Mouse (Mus musculus) intestine, embryonic 16.5 days (tissue): ENCODE results near the gene G0s2. TPM values are rescaled to one million over a fixed set of nuclear protein-coding genes. Genes with fewer than 3 reads are reported as not detected.
"Not testable (repeated sequence)": the region's sequence is repeated elsewhere in the genome, so short reads cannot be mapped to it uniquely, and the experiment has no call there.

Experiments
- ATAC-seq: fragments of 200-750 bp; cut with Nextera tagmentation; 2 replicates; pipeline ENCODE4 v1.8.0; 2017; ENCODE audit warnings: moderate TSS enrichment, moderate library complexity
- H3K27ac ChIP-seq: fragments of 300-500 bp; sonication (generic); 2 replicates; pipeline ENCODE4 v1.5.1; 2014; ENCODE audit warnings: mild to moderate bottlenecking, low read length
- H3K27me3 ChIP-seq: fragments of 300-500 bp; sonication (generic); replicated peaks from 2 replicates; pipeline ENCODE4 v1.6.1; 2014; ENCODE audit warnings: low read length, control low read depth, mixed read lengths; ENCODE audit not compliant: control insufficient read depth, insufficient read depth
- H3K36me3 ChIP-seq: fragments of 300-500 bp; sonication (generic); 2 replicates; pipeline ENCODE4 v1.6.1; 2014; ENCODE audit warnings: low read length, control low read depth; ENCODE audit not compliant: control insufficient read depth, insufficient read depth
- H3K4me1 ChIP-seq: fragments of 300-500 bp; sonication (generic); 2 replicates; pipeline ENCODE4 v1.6.1; 2014; ENCODE audit warnings: low read length, control low read depth, mixed read lengths; ENCODE audit not compliant: control insufficient read depth, insufficient read depth
- H3K4me2 ChIP-seq: fragments of 300-500 bp; sonication (generic); 2 replicates; pipeline ENCODE4 v1.6.1; 2014; ENCODE audit warnings: low read depth, low read length, control low read depth
- H3K4me3 ChIP-seq: fragments of 300-500 bp; sonication (generic); 2 replicates; pipeline ENCODE4 v1.5.1; 2014; ENCODE audit warnings: mild to moderate bottlenecking, low read length
- H3K9ac ChIP-seq: fragments of 300-500 bp; sonication (generic); 2 replicates; pipeline ENCODE4 v1.6.1; 2014; ENCODE audit warnings: low read depth, low read length
- H3K9me3 ChIP-seq: fragments of 300-500 bp; sonication (generic); 2 replicates; pipeline ENCODE4 v1.6.1; 2016; ENCODE audit warnings: low read length, control low read depth; ENCODE audit not compliant: control insufficient read depth
- WGBS: fragments of 180-500 bp; shearing (Covaris S2); extraction: QIAGEN DNeasy Blood & Tissue Kit; methylation state at CpG from one replicate; pipeline ENCODE4 v1.1.7; 2014; 5-methylcytosine and 5-hydroxymethylcytosine counted together
- polyA plus RNA-seq: library from polyadenylated mRNA; unstranded; fragments of >200 nt; fragmentation: Nextera tagmentation; extraction: Ambion mirVana; gene quantifications from 2 replicates; pipeline ENCODE4 v1.2.1, GENCODE M21; 2015

G0s2 gene
- polyA plus RNA-seq, 1 experiment from 2014 or later = 25.1 TPM

DNA sequence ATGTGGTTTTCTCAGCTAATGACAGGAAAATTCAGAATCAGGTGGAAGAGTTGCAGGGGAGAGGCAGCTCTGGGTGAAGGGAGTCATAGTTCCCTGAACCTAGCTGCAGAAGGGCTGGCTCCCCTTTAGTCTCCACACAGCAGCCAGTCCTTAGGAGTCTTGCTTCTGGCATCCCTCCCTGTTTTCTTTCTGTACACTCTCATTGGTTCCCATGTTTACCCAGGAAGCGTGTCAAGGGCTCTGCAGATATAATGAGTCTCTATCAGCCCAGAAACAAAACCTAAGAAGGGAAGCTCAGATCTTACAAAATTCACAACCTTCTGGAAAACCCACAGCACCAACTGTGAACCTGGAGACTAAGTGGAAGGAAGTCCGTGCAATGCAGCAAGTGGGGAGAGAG lies 20.0 kb upstream of the G0s2 start:
- 44% methylated on average over 2 of the region's 2 CpGs for WGBS
- no peaks in the 10 kb centered on the region for H3K9me3 ChIP-seq
- no peak overlapping the region for H3K27ac ChIP-seq
- no peaks in the 10 kb centered on the region for H3K36me3 ChIP-seq
- no peaks in the 10 kb centered on the region for H3K27me3 ChIP-seq
- no peak overlapping the region for H3K4me3 ChIP-seq
- ATAC-seq = no peak
- H3K4me1 ChIP-seq = no peaks in the 10 kb centered on the region
- H3K9ac ChIP-seq = no peak overlapping the region
- no peak overlapping the region for H3K4me2 ChIP-seq

GRCm38 (mm10) chr1:193290686-193291085 lies 17.7 kb upstream of the G0s2 start:
- Histone ChIP-seq H3K9ac (no peak overlapping the region), H3K36me3 (no peaks in the 10 kb centered on the region), H3K9me3 (no peaks in the 10 kb centered on the region), H3K4me2 (no peak overlapping the region), H3K27ac (no peak overlapping the region), H3K4me1 (no peaks in the 10 kb centered on the region), H3K27me3 (no peaks in the 10 kb centered on the region), H3K4me3 (no peak overlapping the region)
- no peak for ATAC-seq

DNA sequence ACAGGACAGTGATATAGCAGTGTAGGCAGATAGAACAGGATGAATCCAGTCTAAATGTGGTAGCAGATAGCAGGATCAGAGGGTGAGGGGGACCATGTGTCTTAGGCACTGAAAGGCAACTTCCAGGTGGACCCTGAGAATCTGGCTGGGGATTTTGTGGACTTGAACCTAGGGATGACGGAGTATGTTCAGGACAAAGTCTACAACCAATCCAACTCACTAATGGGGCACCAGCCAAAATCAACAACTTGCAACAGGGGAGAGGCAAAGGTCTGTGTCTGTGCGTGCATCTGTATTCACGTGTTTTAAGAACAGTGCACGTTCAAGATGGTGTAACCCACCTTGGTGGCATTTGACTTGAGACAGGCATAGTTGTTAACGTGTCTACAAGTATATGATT lies 16.9 kb upstream of the G0s2 start:
- Histone ChIP-seq H3K9me3 (no peaks in the 10 kb centered on the region), H3K27me3 (no peaks in the 10 kb centered on the region), H3K9ac (no peak overlapping the region), H3K27ac (no peak overlapping the region), H3K4me1 (no peaks in the 10 kb centered on the region), H3K36me3 (no peaks in the 10 kb centered on the region), H3K4me2 (no peak overlapping the region), H3K4me3 (no peak overlapping the region)
- ATAC-seq = no peak
- WGBS = 88% methylated on average over 5 of the region's 5 CpGs

DNA sequence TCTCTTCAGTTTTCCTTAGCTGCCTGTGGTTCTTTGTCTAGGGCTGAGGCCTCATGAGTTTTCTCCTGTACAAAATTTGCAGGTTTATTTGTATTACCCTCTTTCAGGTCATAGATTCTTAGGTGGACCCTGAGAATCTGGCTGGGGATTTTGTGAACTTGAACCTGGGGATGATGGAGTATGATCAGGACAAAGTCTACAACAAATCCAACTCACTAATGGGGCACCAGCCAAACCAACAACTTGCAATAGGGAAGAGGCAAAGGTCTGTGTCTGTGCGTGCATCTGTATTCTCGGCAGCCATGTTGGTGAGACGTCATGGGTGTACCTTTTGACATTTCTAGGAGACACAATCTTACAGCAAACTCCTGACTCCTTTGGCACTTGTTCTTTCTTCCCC lies 16.1 kb upstream of the G0s2 start:
- H3K9ac ChIP-seq = no peak overlapping the region
- no peak overlapping the region for H3K4me3 ChIP-seq
- H3K27me3 ChIP-seq = no peaks in the 10 kb centered on the region
- no peak for ATAC-seq
- no peak overlapping the region for H3K27ac ChIP-seq
- no peaks in the 10 kb centered on the region for H3K9me3 ChIP-seq
- no peaks in the 10 kb centered on the region for H3K4me1 ChIP-seq
- no peaks in the 10 kb centered on the region for H3K36me3 ChIP-seq
- 84% methylated on average over 3 of the region's 3 CpGs for WGBS
- H3K4me2 ChIP-seq = no peak overlapping the region

DNA sequence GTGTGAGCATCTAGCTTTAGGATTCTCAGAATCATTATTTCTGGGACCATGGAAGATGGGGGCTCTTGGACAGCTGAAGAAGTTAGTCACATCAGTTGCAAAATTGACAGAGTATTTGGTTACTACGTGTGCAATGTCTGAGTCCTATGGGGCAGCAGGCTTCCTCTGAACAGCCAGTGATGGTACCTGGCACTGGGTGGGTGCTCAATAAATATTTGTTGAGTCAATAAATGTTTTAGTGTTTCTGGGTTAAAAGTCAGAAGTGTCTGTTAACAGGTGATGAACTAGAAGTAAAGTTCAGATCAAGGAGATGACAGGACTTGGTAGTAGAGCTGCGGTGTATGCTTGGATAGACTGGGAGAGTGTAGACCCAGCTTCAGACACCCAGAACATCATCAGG lies 14.6 kb upstream of the G0s2 start:
- Histone ChIP-seq H3K36me3 (no peaks in the 10 kb centered on the region), H3K4me3 (no peak overlapping the region), H3K4me2 (no peak overlapping the region), H3K27me3 (no peaks in the 10 kb centered on the region), H3K9ac (no peak overlapping the region), H3K4me1 (no peaks in the 10 kb centered on the region), H3K9me3 (no peaks in the 10 kb centered on the region), H3K27ac (no peak overlapping the region)
- 57% methylated on average over 2 of the region's 2 CpGs for WGBS
- no peak for ATAC-seq

GRCm38 (mm10) chr1:193285766-193286325 lies 12.8 kb upstream of the G0s2 start:
- H3K9ac ChIP-seq, H3K9me3 ChIP-seq, H3K4me3 ChIP-seq, H3K4me1 ChIP-seq, H3K27ac ChIP-seq, H3K36me3 ChIP-seq, H3K27me3 ChIP-seq, H3K4me2 ChIP-seq, ATAC-seq: not testable (repeated sequence)
- 80% methylated on average over 3 of the region's 3 CpGs for WGBS

- H3K9ac ChIP-seq = no peak overlapping the region
- peak; percentile 62; the same call in 1 of the 2 replicates for ATAC-seq
- no peaks in the 10 kb centered on the region for H3K27me3 ChIP-seq
- H3K4me3 ChIP-seq = no peak overlapping the region
- no peaks in the 10 kb centered on the region for H3K4me1 ChIP-seq
- no peaks in the 10 kb centered on the region for H3K9me3 ChIP-seq
- H3K36me3 ChIP-seq = no peaks in the 10 kb centered on the region
- H3K27ac ChIP-seq = no peak overlapping the region
- H3K4me2 ChIP-seq = no peak overlapping the region
- WGBS = 65% methylated on average over 7 of the region's 7 CpGs
Observed at GRCm38 (mm10) chr1:193284228-193284779, 11.3 kb upstream of the G0s2 start.

- Histone ChIP-seq H3K4me2 (no peak overlapping the region), H3K4me3 (no peak overlapping the region), H3K36me3 (no peaks in the 10 kb centered on the region), H3K27ac (no peak overlapping the region), H3K4me1 (no peaks in the 10 kb centered on the region), H3K9me3 (no peaks in the 10 kb centered on the region), H3K27me3 (no peaks in the 10 kb centered on the region), H3K9ac (no peak overlapping the region)
- no peak for ATAC-seq
- 75% methylated on average over 2 of the region's 2 CpGs for WGBS
Observed at GRCm38 (mm10) chr1:193281344-193281743, 8.3 kb upstream of the G0s2 start.

DNA sequence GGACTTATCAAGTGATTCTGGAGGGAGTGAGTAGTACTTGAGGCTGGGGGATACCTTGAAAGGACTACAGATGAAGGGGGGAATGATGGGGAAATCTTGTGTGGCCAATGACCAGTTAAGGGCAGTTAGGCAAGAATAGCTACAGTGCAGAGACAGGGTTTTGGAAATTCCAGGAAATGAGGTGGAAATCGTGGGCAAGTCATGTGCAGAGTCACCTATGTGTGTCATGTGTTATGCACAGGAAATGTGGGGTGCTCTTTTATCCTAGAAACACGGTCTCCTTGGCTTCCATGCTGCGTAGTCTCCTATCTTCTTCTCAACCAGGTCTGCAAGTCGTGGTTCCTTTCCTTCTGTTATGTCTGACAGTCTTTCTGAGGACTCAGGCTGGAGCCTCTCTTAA lies 6.5 kb upstream of the G0s2 start:
- whole genome bisulfite sequencing = 78% methylated on average over 4 of the region's 4 CpGs
- no peak for ATAC-seq
- Histone ChIP-seq H3K9ac (no peak overlapping the region), H3K27ac (no peak overlapping the region), H3K4me2 (no peak overlapping the region), H3K4me3 (no peak overlapping the region), H3K4me1 (no peaks in the 10 kb centered on the region), H3K36me3 (no peaks in the 10 kb centered on the region), H3K9me3 (no peaks in the 10 kb centered on the region), H3K27me3 (no peaks in the 10 kb centered on the region)

GRCm38 (mm10) chr1:193278414-193279045 lies 5.5 kb upstream of the G0s2 start:
- Histone ChIP-seq H3K36me3 (no peaks in the 10 kb centered on the region), H3K27me3 (no peaks in the 10 kb centered on the region), H3K9ac (no peak overlapping the region), H3K9me3 (no peaks in the 10 kb centered on the region), H3K27ac (no peak overlapping the region), H3K4me2 (no peak overlapping the region), H3K4me1 (0 out of 2 replicates have a peak, but pooled peaks cover under 1% of the 10 kb centered on the region), H3K4me3 (no peak overlapping the region)
- no peak for ATAC-seq
- WGBS = 58% methylated on average over 6 of the region's 6 CpGs
